In the genomic region with DNA sequence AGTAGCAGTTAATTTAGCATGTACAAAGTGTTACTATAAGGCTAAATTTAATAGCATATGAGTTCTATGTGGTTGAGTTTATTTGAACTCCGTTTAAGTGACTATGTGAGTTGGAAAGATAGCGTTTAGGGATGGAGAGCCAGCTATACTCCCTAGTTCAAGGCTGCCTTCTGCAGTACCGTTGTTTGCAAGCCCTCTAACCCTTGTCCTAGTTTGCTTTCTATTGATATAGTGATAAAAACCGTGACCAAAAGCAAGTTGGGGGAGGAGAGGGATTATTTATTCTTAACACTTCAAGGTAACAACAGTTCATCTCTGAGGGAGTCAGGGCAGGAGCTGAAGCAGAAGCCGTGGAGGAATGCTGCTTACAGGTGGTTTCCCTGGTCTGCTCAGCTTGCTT, we compare ENCODE assay signal across 24 mouse cellular contexts. TPM values are rescaled to one million over a fixed set of nuclear protein-coding genes. Genes with fewer than 3 reads are reported as not detected.
DNase-seq lines count a peak whose midpoint lies in the region; ATAC-seq and TF ChIP-seq lines count a peak whose summit lies in the region.
"Had no signal": no experiment of that assay in that cellular context is flagged by ENCODE, and none has a peak within 500 bp of the region (broad histone marks: within the 10 kb centered on the region; RNA-seq: fewer than 3 reads in every experiment).

No protein-coding gene starts in this region.

- WGBS in liver, adult 2 months = 22% methylated on average over 5 of the region's 5 CpGs
- WGBS in liver, embryonic 16.5 days (ENCODE audit: insufficient replicate concordance) = 56% methylated on average over 5 of the region's 5 CpGs
- WGBS in liver, embryonic 12.5 days (ENCODE audit: insufficient replicate concordance) = 64% methylated on average over 5 of the region's 5 CpGs
- WGBS in liver, postnatal 0 days (ENCODE audit: insufficient replicate concordance) = 51% methylated on average over 5 of the region's 5 CpGs

- H3K4me1 ChIP-seq in liver, adult 2 months (ENCODE audit: control insufficient read depth, insufficient read depth, low read length) = peaks cover 35% of the 10 kb centered on the region
- peaks cover 12% of the 10 kb centered on the region for H3K4me1 ChIP-seq in liver, embryonic 16.5 days (ENCODE audit: control insufficient read depth, low read depth, low read length)
- peaks cover 26% of the 10 kb centered on the region for H3K4me1 ChIP-seq in liver, embryonic 12.5 days
- H3K4me1 ChIP-seq in liver, postnatal 0 days (ENCODE audit: insufficient read depth) = peaks cover 24% of the 10 kb centered on the region

- peak; percentile 90 for DNase-seq in liver, adult 2 months (ENCODE audit: extremely low read depth, low read depth, low spot score)
- no peak for DNase-seq in liver
- DNase-seq in liver, postnatal 0 days = no peak
- DNase-seq in kidney, postnatal 14 days = no peak
- DNase-seq: adrenal gland, adult 8-10 months; adrenal gland, postnatal 14 days; adrenal gland, postnatal 36 days; B cell, adult 2 months; cerebellum, adult 11-12 months; cerebellum, adult 2 months; cerebellum, adult 9-10 months; cerebellum, postnatal 10 days; cerebellum, postnatal 25 days had no signal

- H3K4me2 ChIP-seq in liver, embryonic 16.5 days (ENCODE audit: low read depth, low read length) = no peak overlapping the region
- no peak overlapping the region for H3K4me2 ChIP-seq in liver, embryonic 12.5 days
- peak overlapping the region; percentile 40; the same call in 1 of the 2 replicates for H3K4me2 ChIP-seq in liver, postnatal 0 days (ENCODE audit: low read depth, low read length)
- H3K4me2 ChIP-seq: embryonic facial prominence, embryonic 12.5 days; forebrain, embryonic 13.5 days; forebrain, embryonic 15.5 days had no signal

- H3K4me3 ChIP-seq in liver, adult 2 months (ENCODE audit: insufficient read depth, low read depth, low read length) = no peak overlapping the region
- H3K4me3 ChIP-seq in liver, embryonic 16.5 days (ENCODE audit: low read depth, low read length) = no peak overlapping the region
- no peak overlapping the region for H3K4me3 ChIP-seq in liver, embryonic 12.5 days
- H3K4me3 ChIP-seq in liver, postnatal 0 days (ENCODE audit: low read depth, low read length) = no peak overlapping the region
- H3K4me3 ChIP-seq: embryonic facial prominence, embryonic 10.5 days; embryonic facial prominence, embryonic 12.5 days; forebrain, embryonic 13.5 days; forebrain, embryonic 15.5 days had no signal

- H3K9me3 ChIP-seq in liver, embryonic 16.5 days (replicated peaks; ENCODE audit: control insufficient read depth, low read length) = no peaks in the 10 kb centered on the region
- H3K9me3 ChIP-seq in liver, embryonic 12.5 days (replicated peaks) = no peaks in the 10 kb centered on the region
- no peaks in the 10 kb centered on the region for H3K9me3 ChIP-seq in liver, postnatal 0 days (ENCODE audit: low read length)
- H3K9me3 ChIP-seq: embryonic facial prominence, embryonic 10.5 days; embryonic facial prominence, embryonic 12.5 days; forebrain, embryonic 13.5 days; forebrain, embryonic 15.5 days; G1E had no signal

- no peaks in the 10 kb centered on the region for H3K27me3 ChIP-seq in liver, adult 2 months (ENCODE audit: control insufficient read depth, insufficient read depth, low read length)
- H3K27me3 ChIP-seq in liver, embryonic 16.5 days (ENCODE audit: control insufficient read depth, insufficient read depth, low read depth, low read length) = no peaks in the 10 kb centered on the region
- no peaks in the 10 kb centered on the region for H3K27me3 ChIP-seq in liver, embryonic 12.5 days (replicated peaks)
- no peaks in the 10 kb centered on the region for H3K27me3 ChIP-seq in liver, postnatal 0 days (ENCODE audit: insufficient read depth, low read length)
- H3K27me3 ChIP-seq: CH12.LX; embryonic facial prominence, embryonic 12.5 days; forebrain, embryonic 13.5 days; forebrain, embryonic 15.5 days; Patski had no signal

- no peak for TF ChIP-seq EP300 in liver, postnatal 0 days (IDR thresholded peaks at IDR 0.05; ENCODE audit: low read depth)

- peaks cover 1% of the 10 kb centered on the region; the same call in 1 of the 2 replicates for H3K36me3 ChIP-seq in liver, adult 2 months (ENCODE audit: control insufficient read depth, insufficient read depth, low read length)
- no peaks in the 10 kb centered on the region for H3K36me3 ChIP-seq in liver, embryonic 16.5 days (ENCODE audit: control insufficient read depth, insufficient read depth)
- H3K36me3 ChIP-seq in liver, embryonic 12.5 days = 0 out of 2 replicates have a peak, but pooled peaks cover 3% of the 10 kb centered on the region
- H3K36me3 ChIP-seq in liver, postnatal 0 days (replicated peaks; ENCODE audit: insufficient read depth, low read length) = no peaks in the 10 kb centered on the region
- H3K36me3 ChIP-seq: embryonic facial prominence, embryonic 10.5 days; embryonic facial prominence, embryonic 12.5 days; forebrain, embryonic 15.5 days had no signal

- TF ChIP-seq POLR2A in liver, adult 2 months (IDR thresholded peaks at IDR 0.05; ENCODE audit: extremely low read depth, insufficient read depth, low read length) = no peak

- peak overlapping the region; percentile 58; the same call in 1 of the 2 replicates for H3K9ac ChIP-seq in liver, adult 2 months (ENCODE audit: low read depth, low read length)
- H3K9ac ChIP-seq in liver, embryonic 16.5 days (ENCODE audit: low read depth, low read length) = no peak overlapping the region
- no peak overlapping the region for H3K9ac ChIP-seq in liver, embryonic 12.5 days
- H3K9ac ChIP-seq in liver, postnatal 0 days (replicated peaks) = no peak overlapping the region
- H3K9ac ChIP-seq: embryonic facial prominence, embryonic 12.5 days; forebrain, embryonic 13.5 days; forebrain, embryonic 15.5 days had no signal

- ATAC-seq in liver, embryonic 16.5 days (ENCODE audit: low read depth) = peak; percentile 45; the same call in 1 of the 2 replicates
- no peak for ATAC-seq in liver, embryonic 12.5 days
- ATAC-seq in liver, postnatal 0 days = peak; percentile 74
- ATAC-seq: activated CD4-positive, CD25-positive, alpha-beta regulatory T cell, adult 4 months; CD4-positive, CD25-positive, alpha-beta regulatory T cell, adult 4 months; forebrain, embryonic 13.5 days; forebrain, embryonic 15.5 days; Patski had no signal

- H3K79me2 ChIP-seq in liver, adult 2 months (ENCODE audit: control insufficient read depth, insufficient read depth, low read length) = peaks cover 62% of the 10 kb centered on the region; the same call in 1 of the 2 replicates

- peak overlapping the region; percentile 54 for H3K27ac ChIP-seq in liver, adult 2 months (replicated peaks; ENCODE audit: insufficient read depth, low read depth, low read length)
- H3K27ac ChIP-seq in liver, embryonic 16.5 days (ENCODE audit: low read length) = no peak overlapping the region
- H3K27ac ChIP-seq in liver, embryonic 12.5 days = no peak overlapping the region
- peak overlapping the region; percentile 69 for H3K27ac ChIP-seq in liver, postnatal 0 days (ENCODE audit: low read depth)
- H3K27ac ChIP-seq: embryonic facial prominence, embryonic 10.5 days; embryonic facial prominence, embryonic 12.5 days; forebrain, embryonic 13.5 days; forebrain, embryonic 15.5 days had no signal

- no peak for TF ChIP-seq CTCF in liver, adult 2 months (IDR thresholded peaks at IDR 0.05; ENCODE audit: low read depth, low read length)
- TF ChIP-seq CTCF in liver, postnatal 0 days (IDR thresholded peaks at IDR 0.05; ENCODE audit: low read depth) = no peak

RNA-seq across cellular contexts. Expression of a gene that starts 8.6 kb away (rescaled TPM):
- 24.2 and 27.7 TPM in 2 replicates for total RNA-seq in liver, adult 2 months (2014; rRNA removed)
- 8.9 and 10.3 TPM in 2 replicates for polyA plus RNA-seq in liver, adult 2 months (2012; rRNA removed)
- 32.2 and 33.1 TPM in 2 replicates for polyA plus RNA-seq in liver, embryonic 16.5 days (2015; fragmentation: Nextera tagmentation; extraction: Ambion mirVana)
- 48.1 and 49.1 TPM in 2 replicates for polyA plus RNA-seq in liver, embryonic 12.5 days (2016; fragmentation: Nextera tagmentation; extraction: Ambion mirVana)
- 33.2 and 34.5 TPM in 2 replicates for polyA plus RNA-seq in liver, postnatal 0 days (2015; fragmentation: Nextera tagmentation; extraction: Ambion mirVana)

RNA-seq across cellular contexts. Expression of a gene that starts 36.9 kb away (rescaled TPM):
- 102 and 109 TPM in 2 replicates for total RNA-seq in liver, adult 2 months (2014; rRNA removed)
- polyA plus RNA-seq in liver, adult 2 months (2012; rRNA removed) = 58.3 and 63.1 TPM in 2 replicates
- 11.6 and 13.8 TPM in 2 replicates for polyA plus RNA-seq in liver, embryonic 16.5 days (2015; fragmentation: Nextera tagmentation; extraction: Ambion mirVana)
- 30.8 TPM in 2 replicates for polyA plus RNA-seq in liver, embryonic 12.5 days (2016; fragmentation: Nextera tagmentation; extraction: Ambion mirVana)
- polyA plus RNA-seq in liver, postnatal 0 days (2015; fragmentation: Nextera tagmentation; extraction: Ambion mirVana) = 23.1 and 25.7 TPM in 2 replicates

Comparison
In these comparisons a context has a peak if more than half of its experiments do, and no peak if none do; other contexts are left out.
1. H3K27ac ChIP-seq: peak in liver, adult 2 months (single experiment) and liver, postnatal 0 days (single experiment); none in liver, embryonic 16.5 days (single experiment) and liver, embryonic 12.5 days (single experiment).